Mouse (Mus musculus) monocyte, adult 2 months (primary cell): ENCODE measurements around the gene Pnpla8.

Experiments used
- DNase-seq, 2 experiments: peaks; one replicate each; pipeline ENCODE4 v3.0.0; 2022; ENCODE audit warnings: low spot score in 2 of 2, low read depth in 1 of 2

Gene Pnpla8

DNA sequence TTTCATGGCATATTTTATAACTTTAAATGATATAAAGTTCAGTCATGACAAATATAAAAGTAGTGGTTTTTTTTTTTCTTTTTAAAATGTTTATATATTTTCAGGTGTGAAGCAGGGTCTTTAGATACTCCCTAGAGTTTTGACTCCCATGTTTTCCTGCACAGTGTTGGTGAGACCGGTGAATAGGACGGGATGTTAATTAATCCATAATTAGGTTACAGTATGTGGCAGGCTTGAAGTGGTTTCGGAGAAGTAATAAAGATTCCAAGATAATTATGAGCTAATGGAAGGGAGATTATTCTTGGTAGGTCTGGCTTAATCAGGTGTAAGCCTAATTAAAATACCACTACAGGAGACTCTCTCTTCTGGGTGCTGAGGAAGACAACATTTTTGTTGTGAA, 125.0 kb downstream of the Pnpla8 start:
- no peak for DNase-seq

DNA sequence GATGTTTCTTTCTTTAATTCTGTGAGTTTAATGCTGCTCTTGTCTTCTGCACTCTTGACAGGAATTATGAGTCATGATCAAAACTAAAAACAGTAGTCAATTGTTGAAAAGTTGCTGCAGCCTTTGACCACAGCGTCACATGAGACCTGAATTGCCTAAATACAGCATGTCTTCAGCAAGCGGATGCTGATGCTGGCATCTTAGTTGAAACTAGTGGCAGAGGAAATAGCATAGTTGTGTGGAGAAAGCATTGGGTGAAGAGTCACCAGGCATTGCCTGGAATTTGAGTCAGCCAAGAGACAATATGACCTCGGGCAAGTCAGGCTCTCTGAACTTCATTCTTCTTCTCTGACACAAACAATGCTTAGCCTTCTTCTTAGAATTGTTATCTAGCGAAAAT, 133.9 kb downstream of the Pnpla8 start:
- DNase-seq, result no peak

DNA sequence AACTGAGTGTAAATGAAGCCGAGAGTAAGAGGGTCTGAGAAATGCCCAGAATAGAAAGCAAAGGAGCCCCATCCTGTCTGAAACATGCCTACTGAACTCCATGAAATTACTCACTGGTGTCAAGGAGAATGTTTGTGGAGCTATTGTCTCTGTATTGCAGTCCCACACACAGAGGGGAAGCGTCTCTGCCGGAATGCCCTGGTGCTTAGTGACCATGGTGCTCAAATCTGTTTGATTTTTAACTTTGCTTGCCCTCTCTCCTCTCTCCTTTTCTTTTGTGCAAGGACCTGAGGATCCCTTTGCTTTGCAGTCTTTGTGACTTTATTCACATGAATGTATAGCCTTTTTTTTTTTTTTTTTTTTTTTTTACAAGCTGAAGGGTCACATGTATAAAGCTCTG, 136.3 kb downstream of the Pnpla8 start:
- DNase-seq, result no peak

DNA sequence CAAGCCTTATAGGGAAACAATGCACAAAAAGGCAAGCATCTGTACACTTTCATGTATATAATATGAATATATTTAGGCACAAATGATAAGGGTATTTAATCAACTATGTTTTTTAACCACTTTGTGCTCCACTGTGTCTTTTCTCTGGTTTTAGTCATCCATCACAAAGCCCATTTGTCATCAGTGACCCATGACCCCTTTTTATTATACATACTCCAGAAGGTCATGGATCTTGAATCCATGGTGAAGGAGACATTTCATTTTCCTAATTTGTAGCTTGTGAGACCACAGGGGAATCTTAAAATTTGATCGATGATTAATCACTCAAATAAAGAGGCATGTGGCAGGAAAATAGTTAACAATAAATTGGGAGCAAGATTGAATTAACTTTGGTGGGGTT, 136.7 kb downstream of the Pnpla8 start:
- DNase-seq, result no peak

DNA sequence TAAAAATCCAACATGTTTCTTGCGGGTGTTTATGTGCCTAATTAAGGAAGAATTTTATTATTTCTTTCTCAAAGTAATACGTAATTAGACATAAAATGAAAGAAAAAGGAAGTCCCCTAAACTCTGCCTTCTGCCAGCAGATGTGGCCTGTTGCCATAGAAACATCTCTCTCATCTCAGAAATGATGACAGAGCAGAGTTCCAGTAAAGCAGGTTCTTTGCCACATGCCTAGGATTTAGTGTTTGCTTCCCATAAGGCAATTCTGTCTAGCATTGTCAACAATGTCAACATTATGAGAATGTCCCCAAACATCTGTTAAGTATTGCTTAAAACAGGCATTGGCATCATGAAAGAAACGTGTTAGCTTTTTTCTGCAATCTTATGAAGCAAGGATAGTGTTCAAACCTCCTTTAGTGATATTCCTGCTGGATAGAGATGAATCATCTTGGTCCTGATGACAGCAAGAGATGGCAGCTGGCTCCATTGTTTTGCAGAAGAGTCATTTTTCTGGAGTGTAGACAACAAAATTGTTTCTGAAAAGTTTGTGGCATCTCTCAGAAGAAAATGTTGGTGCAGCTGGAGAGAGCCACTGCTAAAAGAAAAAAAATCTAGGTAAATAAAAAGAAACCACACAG, 150.0 kb downstream of the Pnpla8 start:
- DNase-seq, result no peak
